Mouse (Mus musculus) large intestine, adult 2 months (tissue): ENCODE measurements around the gene Sephs1. TPM values are rescaled to one million over a fixed set of nuclear protein-coding genes. Genes with fewer than 3 reads are reported as not detected.

ENCODE experiments used
- DNase-seq: peaks from one replicate; pipeline ENCODE4 v3.0.0-alpha.2; 2012; ENCODE audit warnings: low read depth, low spot score
- WGBS: fragments of 180-500 bp; shearing (Covaris S2); methylation state at CpG from one replicate; pipeline ENCODE4 v1.1.7; 2018; 5-methylcytosine and 5-hydroxymethylcytosine counted together
- polyA plus RNA-seq: library from polyadenylated mRNA; depleted of rRNA; stranded (reverse); fragments of >200 nt; gene quantifications from 2 replicates; pipeline ENCODE4 v1.2.3, GENCODE M21; 2012; rRNA removed

Sephs1 gene
- polyA plus RNA-seq, result 13.7 and 18.7 TPM in 2 replicates

- WGBS, result under 1% methylated on average over 106 of the region's 115 CpGs
- no peak for DNase-seq
Observed at GRCm38 (mm10) chr2:4881350-4882248, at the start of gene Sephs1. TSS of gene Sephs1 (plus strand) at chr2:4881564.

GRCm38 (mm10) chr2:4832166-4832565 is 49.2 kb upstream of the Sephs1 start:
- 55% methylated on average over 4 of the region's 4 CpGs for WGBS
- no peak for DNase-seq

GRCm38 (mm10) chr2:4849449-4849848 is 31.9 kb upstream of the Sephs1 start:
- WGBS, result 68% methylated on average over 2 of the region's 2 CpGs

GRCm38 (mm10) chr2:4857186-4857585 is 24.2 kb upstream of the Sephs1 start:
- 32% methylated on average over 5 of the region's 5 CpGs for WGBS
- DNase-seq, result no peak

More at GRCm38 (mm10) chr2:4849449-4849848, 31.9 kb upstream of the Sephs1 start:
- DNase-seq, result no peak

GRCm38 (mm10) chr2:4858161-4858560 is 23.2 kb upstream of the Sephs1 start:
- WGBS, result 54% methylated on average over 10 of the region's 10 CpGs
- no peak for DNase-seq

- WGBS, result 39% methylated on average over 7 of the region's 7 CpGs
- peak; percentile 55 for DNase-seq
Observed at GRCm38 (mm10) chr2:4864008-4864816, 17.2 kb upstream of the Sephs1 start.

GRCm38 (mm10) chr2:4864817-4865296 is 16.5 kb upstream of the Sephs1 start:
- 41% methylated on average over 9 of the region's 9 CpGs for WGBS
- DNase-seq, result no peak

GRCm38 (mm10) chr2:4868028-4868725 is 13.2 kb upstream of the Sephs1 start:
- 78% methylated on average over 12 of the region's 12 CpGs for WGBS
- no peak for DNase-seq

- WGBS, result 65% methylated on average over 9 of the region's 9 CpGs
- no peak for DNase-seq
Observed at GRCm38 (mm10) chr2:4872740-4873139, 8.6 kb upstream of the Sephs1 start.

- WGBS, result 31% methylated on average over 6 of the region's 6 CpGs
- DNase-seq, result no peak
Observed at GRCm38 (mm10) chr2:4873331-4873730, 8.0 kb upstream of the Sephs1 start.

GRCm38 (mm10) chr2:4875090-4875489 is 6.3 kb upstream of the Sephs1 start:
- no peak for DNase-seq
- 17% methylated on average over 1 of the region's 1 CpGs for WGBS

- no peak for DNase-seq
- WGBS, result 65% methylated on average over 3 of the region's 3 CpGs
Observed at GRCm38 (mm10) chr2:4876131-4876530, 5.2 kb upstream of the Sephs1 start.

GRCm38 (mm10) chr2:4880737-4881349 is 521 bp upstream of the Sephs1 start:
- 10% methylated on average over 20 of the region's 20 CpGs for WGBS
- no peak for DNase-seq

- no peak for DNase-seq
- under 1% methylated on average over 61 of the region's 63 CpGs for WGBS
Observed at GRCm38 (mm10) chr2:4882249-4882791, 956 bp downstream of the Sephs1 start.

GRCm38 (mm10) chr2:4883009-4883704 is 1.8 kb downstream of the Sephs1 start:
- 1% methylated on average over 18 of the region's 18 CpGs for WGBS
- DNase-seq, result no peak

- no peak for DNase-seq
- 67% methylated on average over 6 of the region's 6 CpGs for WGBS
Observed at GRCm38 (mm10) chr2:4886896-4887295, 5.5 kb downstream of the Sephs1 start.

- no peak for DNase-seq
- WGBS, result 89% methylated on average over 2 of the region's 2 CpGs
Observed at GRCm38 (mm10) chr2:4895598-4895997, 14.2 kb downstream of the Sephs1 start.

- no peak for DNase-seq
- WGBS, result 96% methylated on average over 4 of the region's 4 CpGs
Observed at GRCm38 (mm10) chr2:4896970-4897369, 15.6 kb downstream of the Sephs1 start.
